Mouse (Mus musculus): ENCODE measurements around the gene Ccdc149. TPM values are rescaled to one million over a fixed set of nuclear protein-coding genes. Genes with fewer than 3 reads are reported as not detected.

The Ccdc149 gene
- 1 to 10 TPM; 1.3 to 1.5 TPM for total RNA-seq (2021)
- long read RNA-seq, experiment 1: 0 reads
- long read RNA-seq, experiment 2: 0 reads

- intact Hi-C loops (cut with DNase I): loop anchor here (10.0 kb wide), 1 partner anchor 356 kb away; no protein-coding TSS in a partner anchor
- peak; percentile 24 to 44 for DNase-seq
Observed at GRCm38 (mm10) chr5:52470991-52471801, at the start of gene Ccdc149. Gene Ccdc149 (minus strand): TSS chr5:52471521.

DNA sequence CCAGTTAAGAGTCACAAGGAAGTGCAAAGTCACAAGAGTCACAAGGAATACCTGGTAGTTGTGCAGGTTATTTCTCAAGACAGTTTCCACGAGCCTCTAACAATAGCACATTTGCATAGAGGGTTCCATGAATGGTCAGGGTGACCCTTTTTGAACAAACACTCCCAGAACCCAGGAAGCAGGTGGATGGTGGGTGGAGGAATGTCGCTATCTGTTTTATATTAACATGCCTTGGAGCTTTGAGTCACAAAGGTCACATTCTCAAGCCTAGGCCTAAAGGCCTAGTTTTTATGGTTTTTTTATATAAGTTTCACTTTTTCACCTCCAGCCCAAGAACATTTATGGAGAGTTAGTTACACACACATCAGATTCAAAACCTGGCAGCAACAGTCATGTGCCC lies 48.6 kb upstream of the Ccdc149 start:
- no peak for DNase-seq
- intact Hi-C loops (cut with DNase I): loop anchor here (5.0 kb wide), 1 partner anchor 137 kb away; no protein-coding TSS in a partner anchor

- no peak for DNase-seq
- intact Hi-C loops (cut with DNase I): loop anchor here (2.0 to 5.0 kb wide), 2 partner anchors 117 to 141 kb away; no protein-coding TSS in a partner anchor
Observed at GRCm38 (mm10) chr5:52516072-52516476, 44.8 kb upstream of the Ccdc149 start.

DNA sequence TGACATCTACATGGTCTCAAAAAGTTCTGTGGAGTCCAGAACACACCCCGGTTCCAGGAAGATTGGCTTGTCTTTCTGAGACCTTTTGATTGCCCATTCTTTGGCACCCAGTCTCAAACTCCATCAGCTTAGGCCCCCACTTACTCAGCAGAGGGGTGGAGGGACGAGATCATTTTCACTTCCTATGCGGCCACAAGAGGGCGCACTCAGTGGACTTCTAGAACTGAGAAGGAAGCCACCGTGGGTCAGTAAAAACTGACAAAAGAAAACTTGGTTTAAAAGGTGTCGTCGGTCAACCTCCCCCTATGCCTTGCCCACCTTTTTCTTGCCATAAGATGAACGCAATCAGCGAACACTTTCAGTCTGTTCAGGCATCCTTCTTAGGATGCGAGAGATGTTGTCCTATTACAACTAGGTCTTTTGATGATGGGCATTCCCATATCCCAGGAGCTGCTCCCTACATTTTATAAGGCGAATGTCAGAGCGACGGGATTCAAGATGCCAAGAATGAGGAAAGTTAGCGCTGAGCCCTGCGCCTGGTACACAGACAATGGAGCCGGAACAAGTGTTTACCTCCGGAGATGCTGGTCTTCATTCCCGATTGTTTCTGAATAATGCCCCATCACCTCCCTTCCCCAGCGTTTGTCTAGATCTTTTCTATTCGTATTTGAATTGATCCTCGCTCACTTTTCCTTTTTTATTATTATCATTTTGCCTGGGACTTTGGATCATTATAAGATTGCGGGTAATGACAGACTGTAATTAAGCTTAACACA lies 44.1 kb upstream of the Ccdc149 start:
- intact Hi-C loops (cut with DNase I): loop anchor here (2.0 to 5.0 kb wide), 2 partner anchors 117 to 142 kb away; no protein-coding TSS in a partner anchor
- peak; percentile 51 to 65 for DNase-seq

DNA sequence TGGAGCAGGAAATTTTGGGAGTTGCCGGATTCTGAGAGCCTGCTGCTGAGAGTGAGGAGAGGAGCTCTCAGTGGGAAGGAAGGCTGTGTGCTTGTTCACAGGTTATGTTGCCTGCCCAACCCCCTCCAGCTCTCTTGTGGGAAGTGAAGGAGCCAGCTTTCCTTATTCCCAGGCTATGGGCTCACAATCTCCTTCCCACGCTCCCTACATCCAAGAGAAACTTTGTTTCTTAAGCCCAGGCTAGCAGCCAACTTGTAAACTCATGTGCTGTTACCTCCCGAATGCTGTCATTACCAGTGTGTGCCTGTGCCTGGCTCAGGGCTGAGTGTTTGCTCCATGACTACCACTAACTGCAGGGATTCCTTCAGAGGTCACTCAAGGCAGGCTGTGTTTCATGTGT lies 39.8 kb upstream of the Ccdc149 start:
- no peak for DNase-seq
- intact Hi-C loops (cut with DNase I): loop anchor here (5.0 kb wide), 1 partner anchor 311 kb away; no protein-coding TSS in a partner anchor

DNA sequence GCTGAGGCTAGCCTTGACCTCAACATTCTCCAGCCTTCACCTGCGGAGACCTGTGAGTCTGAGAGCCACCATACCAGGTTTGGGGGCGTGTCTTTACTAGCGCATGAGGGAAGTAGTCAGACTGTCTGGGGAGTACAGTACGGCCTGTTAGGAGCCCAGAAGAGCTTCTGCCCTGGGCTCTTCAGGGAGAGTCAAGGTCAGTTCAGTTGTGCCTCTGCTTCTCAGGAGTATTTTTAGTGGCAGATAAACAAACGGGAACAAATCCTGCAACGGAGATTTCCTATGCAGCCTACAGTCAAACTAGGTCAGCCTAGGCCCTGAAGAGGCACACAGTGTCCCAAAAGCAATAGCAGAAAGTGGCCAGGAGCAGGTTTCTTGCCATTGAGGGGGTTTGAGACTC lies 38.1 kb upstream of the Ccdc149 start:
- DNase-seq: no peak
- intact Hi-C loops (cut with DNase I): no loop called here

DNA sequence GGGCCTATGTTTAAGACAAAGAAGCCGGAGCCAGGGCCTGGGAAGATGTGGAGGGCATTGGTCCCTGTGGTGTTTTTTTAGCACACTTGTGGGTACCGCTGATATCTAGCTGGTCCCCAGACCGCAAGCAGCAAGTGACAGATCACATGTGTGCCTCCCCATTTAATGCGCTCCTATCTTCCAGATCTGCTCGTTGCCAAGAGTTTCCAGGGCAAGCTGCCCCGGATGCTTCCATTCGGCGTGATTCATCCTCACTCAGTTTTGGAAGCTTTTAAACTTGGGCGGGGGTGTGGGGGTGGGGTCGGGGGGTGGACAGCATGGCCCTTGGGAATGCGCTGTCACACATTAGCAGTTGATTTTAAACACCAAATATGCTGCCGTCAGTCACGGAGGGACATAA lies 33.3 kb upstream of the Ccdc149 start:
- peak in 1 of 2 experiments; percentile 28 for DNase-seq
- intact Hi-C loops (cut with DNase I): no loop called here

- DNase-seq: no peak
- intact Hi-C loops (cut with DNase I): no loop called here
Observed at GRCm38 (mm10) chr5:52504148-52504547, 32.8 kb upstream of the Ccdc149 start.

DNA sequence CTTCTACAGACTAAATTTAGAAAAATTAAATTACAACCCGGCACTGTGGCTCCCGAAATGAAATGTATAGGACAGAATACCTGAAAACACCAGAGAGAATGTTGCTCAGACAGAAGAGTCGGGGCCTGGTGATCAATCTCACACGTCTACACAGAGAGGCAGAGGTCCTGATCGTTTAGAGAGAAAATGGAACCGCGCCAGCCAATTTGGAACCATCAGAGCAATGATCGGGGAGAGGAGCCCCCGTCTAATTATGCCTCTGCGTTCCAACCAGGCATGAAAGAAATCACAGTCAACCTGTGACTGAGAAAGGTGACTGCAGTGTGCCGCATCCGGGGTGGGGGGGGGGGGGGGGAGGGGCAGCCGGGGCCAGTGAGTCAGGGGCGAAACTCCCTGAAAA lies 24.4 kb upstream of the Ccdc149 start:
- no peak for DNase-seq

DNA sequence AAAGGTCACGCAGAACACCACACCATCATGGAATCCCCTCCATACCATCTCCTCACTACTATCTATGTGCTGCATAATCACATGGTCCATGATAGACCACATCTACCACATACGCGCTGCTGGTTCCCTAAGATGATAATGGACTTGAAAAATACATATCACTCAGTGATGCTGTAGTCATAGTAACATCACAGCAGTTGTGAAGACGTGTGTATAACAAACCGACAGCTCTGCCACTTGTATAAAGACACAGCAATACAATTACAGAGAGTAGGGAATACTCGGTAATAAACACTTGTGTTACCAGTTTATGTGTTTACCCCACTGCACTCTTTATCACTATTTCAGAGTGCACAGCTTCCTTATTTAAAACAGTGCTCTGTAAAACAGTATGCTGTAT lies 20.2 kb upstream of the Ccdc149 start:
- no peak for DNase-seq
- intact Hi-C loops (cut with DNase I): no loop called here

More for the DNA sequence above, 24.4 kb upstream of the Ccdc149 start:
- intact Hi-C loops (cut with DNase I): no loop called here

DNA sequence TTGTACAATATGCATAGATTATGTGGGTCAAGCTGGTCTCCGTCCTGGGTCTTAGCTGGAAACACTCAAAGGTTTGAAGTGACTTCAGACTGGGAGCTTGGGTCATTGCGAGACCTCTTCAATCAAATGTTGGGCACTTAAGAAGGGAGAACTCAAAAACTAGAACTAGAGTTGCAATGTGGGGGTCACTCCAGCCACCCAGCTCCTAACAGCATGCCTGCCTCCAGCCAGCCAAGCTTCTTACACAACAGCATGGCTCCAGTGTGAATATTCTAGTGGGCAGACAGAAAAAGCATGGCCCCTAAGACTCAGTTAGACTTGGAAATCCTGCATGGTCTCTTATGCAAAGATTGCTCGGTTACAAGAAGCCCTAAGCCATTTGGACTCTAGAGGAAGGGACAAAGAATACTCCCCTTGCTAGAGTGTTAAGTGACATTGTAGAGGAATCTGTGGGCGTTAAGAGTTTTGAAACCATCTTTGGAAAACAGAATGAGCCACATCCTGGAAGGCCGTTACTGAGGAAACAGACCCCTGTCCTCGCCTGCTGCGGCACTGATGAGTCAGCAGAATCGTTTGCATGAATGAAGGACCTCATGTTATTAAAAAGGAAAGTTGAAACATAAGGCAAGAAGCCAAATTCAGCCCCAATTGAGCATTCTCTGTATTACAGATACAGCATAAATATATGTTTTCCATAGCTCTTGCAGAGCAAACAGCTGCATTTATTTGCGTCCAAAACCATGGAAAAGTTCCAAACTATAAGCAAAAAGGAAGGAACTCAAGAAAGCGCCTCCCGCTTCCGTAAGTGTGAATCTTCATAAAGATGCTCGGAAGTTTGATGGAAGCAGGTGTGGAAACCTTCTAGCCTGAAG lies 16.5 kb upstream of the Ccdc149 start:
- DNase-seq: no peak
- intact Hi-C loops (cut with DNase I): no loop called here

DNA sequence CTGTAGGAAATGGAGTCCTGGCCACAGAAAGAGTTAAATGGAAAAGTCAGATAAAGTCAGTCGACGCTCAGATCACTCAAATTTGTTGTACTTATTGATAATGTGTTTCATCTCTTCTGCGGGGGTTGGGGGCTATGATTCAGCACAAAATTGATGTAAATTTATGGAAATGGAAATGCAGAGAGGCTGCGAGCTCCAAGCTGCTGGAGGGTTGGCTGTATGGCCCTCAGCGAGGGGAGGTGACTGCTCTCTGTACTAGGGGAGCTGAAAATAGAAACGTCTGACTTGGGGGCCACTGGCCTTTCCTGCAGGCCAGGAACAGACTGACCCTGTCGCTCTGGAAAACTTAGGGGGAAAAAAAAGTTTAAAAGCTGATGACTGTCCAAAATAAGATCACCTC lies 5.5 kb upstream of the Ccdc149 start:
- intact Hi-C loops (cut with DNase I): loop anchor here (10.0 kb wide), 1 partner anchor 362 kb away; no protein-coding TSS in a partner anchor
- DNase-seq: no peak

GRCm38 (mm10) chr5:52476292-52476701 lies 5.0 kb upstream of the Ccdc149 start:
- intact Hi-C loops (cut with DNase I): loop anchor here (10.0 kb wide), 1 partner anchor 361 kb away; no protein-coding TSS in a partner anchor
- peak; percentile 76 to 78 for DNase-seq

DNA sequence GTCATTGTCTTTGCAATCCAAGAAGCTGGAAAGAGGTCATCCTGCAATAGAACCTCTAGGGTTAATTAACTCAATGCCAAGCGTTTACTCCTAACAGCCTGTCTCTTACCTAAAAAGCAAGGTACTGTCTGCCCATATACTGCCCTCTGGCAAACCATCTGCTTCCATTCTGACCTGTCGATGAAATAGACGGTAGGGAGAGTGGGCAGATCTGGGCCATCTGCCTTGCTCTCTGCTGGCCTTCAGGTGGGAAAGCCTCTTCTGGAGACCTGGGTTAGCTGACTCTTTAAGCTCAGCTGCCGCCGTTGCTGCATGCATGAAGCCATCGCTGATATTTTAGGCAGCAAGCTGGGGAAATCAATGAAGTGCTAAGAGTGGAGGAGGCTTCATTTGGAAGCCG lies 2.7 kb upstream of the Ccdc149 start:
- DNase-seq: no peak
- intact Hi-C loops (cut with DNase I): loop anchor here (10.0 kb wide), 1 partner anchor 359 kb away; no protein-coding TSS in a partner anchor

DNA sequence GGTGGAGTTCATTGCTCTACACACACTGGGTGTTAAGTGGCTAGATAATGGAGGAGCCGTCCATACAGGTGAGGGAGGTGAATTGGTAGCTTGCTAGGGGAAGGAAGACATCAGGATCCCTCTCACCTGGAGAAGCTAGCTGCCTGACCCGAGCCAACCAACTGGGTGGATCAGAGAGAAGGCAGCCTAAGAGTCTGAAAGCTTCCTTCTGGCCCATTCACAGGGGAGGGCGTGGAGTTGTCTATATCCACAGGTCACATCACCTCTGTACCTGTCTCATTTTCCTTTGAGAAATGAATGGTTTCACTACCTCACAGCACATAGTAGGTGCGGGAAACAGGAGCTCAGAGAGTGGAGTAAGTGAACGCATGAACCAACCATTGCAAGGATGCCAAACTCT lies 770 bp downstream of the Ccdc149 start:
- intact Hi-C loops (cut with DNase I): loop anchor here (10.0 kb wide), 1 partner anchor 356 kb away; no protein-coding TSS in a partner anchor
- no peak for DNase-seq

DNA sequence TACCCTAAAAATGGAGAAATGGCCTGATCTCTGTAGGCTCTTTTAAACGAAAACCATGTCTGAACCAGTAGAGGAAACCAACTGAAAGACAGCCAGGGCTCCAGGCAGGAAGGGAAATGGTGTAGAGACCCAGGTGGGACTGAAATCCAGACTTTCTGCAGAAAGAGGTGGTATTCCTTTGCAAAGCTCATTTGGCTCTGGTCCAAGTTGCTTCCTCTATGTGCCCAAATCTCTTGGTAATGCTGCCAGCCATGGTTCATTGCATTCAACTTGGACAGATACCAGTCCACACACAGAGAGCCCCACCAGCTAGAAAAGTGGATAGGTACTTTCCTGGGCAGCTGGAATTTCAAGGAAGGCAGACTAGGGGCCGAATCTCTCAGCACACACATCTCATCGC lies 3.5 kb downstream of the Ccdc149 start:
- intact Hi-C loops (cut with DNase I): no loop called here
- DNase-seq: no peak

DNA sequence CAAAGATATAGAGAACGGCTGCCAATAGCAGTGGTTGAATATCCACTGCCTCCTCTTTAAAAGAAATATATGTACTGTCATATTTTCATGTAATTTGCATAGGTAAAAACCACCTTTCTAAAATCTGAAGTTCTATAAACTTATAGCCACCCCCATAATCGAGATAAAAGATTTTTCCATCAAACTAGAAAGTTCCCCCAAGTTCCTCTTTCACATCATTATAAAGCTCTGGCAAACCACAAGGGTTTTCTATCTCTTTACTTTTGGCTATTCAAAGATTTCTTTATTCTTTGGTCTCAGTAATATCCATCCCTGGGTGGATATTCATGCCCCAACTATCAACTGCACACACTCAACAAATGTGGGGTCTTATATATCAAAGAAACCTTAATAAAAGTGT lies 8.9 kb downstream of the Ccdc149 start:
- no peak for DNase-seq
- intact Hi-C loops (cut with DNase I): no loop called here

- DNase-seq: no peak
- intact Hi-C loops (cut with DNase I): no loop called here
Observed at GRCm38 (mm10) chr5:52461434-52462124, 9.7 kb downstream of the Ccdc149 start.

- DNase-seq: no peak
Observed at GRCm38 (mm10) chr5:52459308-52459707, 12.0 kb downstream of the Ccdc149 start.

More at GRCm38 (mm10) chr5:52459308-52459707, 12.0 kb downstream of the Ccdc149 start:
- intact Hi-C loops (cut with DNase I): no loop called here
